Mouse (Mus musculus): ENCODE measurements around the gene Cd151. TPM values are rescaled to one million over a fixed set of nuclear protein-coding genes. Genes with fewer than 3 reads are reported as not detected.

Cd151 gene
- polyA plus RNA-seq, 1 experiment: 57.9 TPM

DNA sequence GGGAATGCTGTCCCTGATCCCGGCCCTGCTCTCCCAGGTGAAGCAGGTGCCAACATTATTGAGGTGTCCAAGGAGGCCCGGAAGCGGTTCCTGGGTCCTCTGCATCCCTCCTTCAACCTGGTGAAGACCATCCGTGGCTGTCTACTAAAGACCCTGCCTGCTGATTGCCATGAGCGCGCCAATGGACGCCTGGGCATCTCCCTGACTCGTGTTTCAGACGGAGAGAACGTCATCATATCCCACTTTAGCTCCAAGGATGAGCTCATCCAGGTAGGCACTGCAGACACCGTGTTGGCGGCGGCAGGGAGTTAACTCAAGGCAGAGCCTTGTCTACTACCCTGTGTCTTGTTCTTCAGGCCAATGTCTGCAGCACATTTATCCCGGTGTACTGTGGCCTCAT lies 10.0 kb upstream of the Cd151 start:
- no peak for TF ChIP-seq CTCF (IDR thresholded peaks at IDR 0.05; ENCODE audit: low read depth, low read length)
- TF ChIP-seq POLR2A (IDR thresholded peaks at IDR 0.05; ENCODE audit: borderline replicate concordance, low read depth, low read length): no peak
- Histone ChIP-seq H3K27ac (ENCODE audit: insufficient read depth, low read depth, low read length) (no peak overlapping the region), H3K4me3 (ENCODE audit: insufficient read depth, low read length) (peak overlapping the region; percentile 85; the same call in 1 of the 2 replicates), H3K4me1 (ENCODE audit: control insufficient read depth, insufficient read depth, low read length) (peaks cover 45% of the 10 kb centered on the region)

DNA sequence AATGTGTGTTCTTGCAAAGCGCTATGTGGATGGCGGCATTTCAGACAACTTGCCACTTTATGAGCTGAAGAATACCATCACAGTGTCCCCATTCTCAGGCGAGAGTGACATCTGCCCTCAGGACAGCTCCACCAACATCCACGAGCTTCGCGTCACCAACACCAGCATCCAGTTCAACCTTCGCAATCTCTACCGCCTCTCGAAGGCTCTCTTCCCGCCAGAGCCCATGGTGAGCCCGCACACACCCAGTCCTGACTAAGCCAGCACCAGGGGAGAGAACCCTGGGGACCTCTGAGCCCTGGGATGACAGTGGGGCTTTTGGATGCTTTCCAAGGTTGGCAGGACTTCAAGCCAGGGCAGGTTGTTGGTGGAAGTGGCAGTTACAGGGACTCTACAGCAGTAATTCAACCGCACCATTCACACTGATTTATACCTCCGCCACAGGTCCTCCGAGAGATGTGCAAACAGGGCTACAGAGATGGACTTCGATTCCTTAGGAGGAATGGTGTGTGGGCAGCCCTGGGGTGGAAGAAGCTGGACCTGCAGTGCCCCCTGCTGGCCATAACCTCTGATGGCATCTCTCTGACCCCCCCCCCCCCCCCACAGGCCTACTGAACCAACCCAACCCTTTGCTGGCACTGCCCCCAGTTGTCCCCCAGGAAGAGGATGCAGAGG lies 9.1 kb upstream of the Cd151 start:
- H3K27ac ChIP-seq (ENCODE audit: insufficient read depth, low read depth, low read length): no peak overlapping the region
- TF ChIP-seq CTCF (IDR thresholded peaks at IDR 0.05; ENCODE audit: low read depth, low read length) (peak; percentile 18; the same call in 1 of the 2 replicates), POLR2A (IDR thresholded peaks at IDR 0.05; ENCODE audit: borderline replicate concordance, low read depth, low read length) (no peak)
- H3K4me1 ChIP-seq (ENCODE audit: control insufficient read depth, insufficient read depth, low read length): peaks cover 50% of the 10 kb centered on the region
- no peak overlapping the region for H3K4me3 ChIP-seq (ENCODE audit: insufficient read depth, low read length)

DNA sequence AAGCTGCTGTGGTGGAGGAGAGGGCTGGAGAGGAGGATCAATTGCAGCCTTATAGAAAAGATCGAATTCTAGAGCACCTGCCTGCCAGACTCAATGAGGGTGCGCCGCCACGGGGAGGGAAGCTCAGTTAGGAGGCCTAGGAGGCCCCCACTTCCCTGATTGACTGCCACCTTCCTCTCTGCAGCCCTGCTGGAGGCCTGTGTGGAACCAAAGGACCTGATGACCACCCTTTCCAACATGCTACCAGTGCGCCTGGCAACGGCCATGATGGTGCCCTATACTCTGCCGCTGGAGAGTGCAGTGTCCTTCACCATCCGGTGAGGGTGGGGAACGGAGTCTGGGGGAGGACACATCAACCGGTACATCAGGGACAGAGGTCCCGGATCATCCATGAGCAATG lies 8.5 kb upstream of the Cd151 start:
- Histone ChIP-seq H3K4me1 (ENCODE audit: control insufficient read depth, insufficient read depth, low read length) (peaks cover 51% of the 10 kb centered on the region), H3K4me3 (ENCODE audit: insufficient read depth, low read length) (no peak overlapping the region), H3K27ac (ENCODE audit: insufficient read depth, low read depth, low read length) (no peak overlapping the region)
- TF ChIP-seq POLR2A (IDR thresholded peaks at IDR 0.05; ENCODE audit: borderline replicate concordance, low read depth, low read length) (no peak), CTCF (IDR thresholded peaks at IDR 0.05; ENCODE audit: low read depth, low read length) (no peak)

DNA sequence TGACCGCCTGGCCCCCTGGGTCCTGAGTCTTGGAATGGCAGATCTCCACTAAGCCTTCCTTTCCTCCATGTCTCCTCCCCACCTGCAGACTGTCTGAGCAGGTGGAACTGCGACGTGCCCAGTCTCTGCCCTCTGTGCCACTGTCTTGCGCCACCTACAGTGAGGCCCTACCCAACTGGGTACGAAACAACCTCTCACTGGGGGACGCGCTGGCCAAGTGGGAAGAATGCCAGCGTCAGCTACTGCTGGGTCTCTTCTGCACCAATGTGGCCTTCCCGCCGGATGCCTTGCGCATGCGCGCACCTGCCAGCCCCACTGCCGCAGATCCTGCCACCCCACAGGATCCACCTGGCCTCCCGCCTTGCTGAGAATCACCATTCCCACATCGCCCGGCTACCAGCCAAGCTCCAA lies 7.9 kb upstream of the Cd151 start:
- Histone ChIP-seq H3K4me1 (ENCODE audit: control insufficient read depth, insufficient read depth, low read length) (peaks cover 57% of the 10 kb centered on the region), H3K4me3 (ENCODE audit: insufficient read depth, low read length) (no peak overlapping the region), H3K27ac (ENCODE audit: insufficient read depth, low read depth, low read length) (no peak overlapping the region)
- TF ChIP-seq POLR2A (IDR thresholded peaks at IDR 0.05; ENCODE audit: borderline replicate concordance, low read depth, low read length): no peak
- no peak for TF ChIP-seq CTCF (IDR thresholded peaks at IDR 0.05; ENCODE audit: low read depth, low read length)

DNA sequence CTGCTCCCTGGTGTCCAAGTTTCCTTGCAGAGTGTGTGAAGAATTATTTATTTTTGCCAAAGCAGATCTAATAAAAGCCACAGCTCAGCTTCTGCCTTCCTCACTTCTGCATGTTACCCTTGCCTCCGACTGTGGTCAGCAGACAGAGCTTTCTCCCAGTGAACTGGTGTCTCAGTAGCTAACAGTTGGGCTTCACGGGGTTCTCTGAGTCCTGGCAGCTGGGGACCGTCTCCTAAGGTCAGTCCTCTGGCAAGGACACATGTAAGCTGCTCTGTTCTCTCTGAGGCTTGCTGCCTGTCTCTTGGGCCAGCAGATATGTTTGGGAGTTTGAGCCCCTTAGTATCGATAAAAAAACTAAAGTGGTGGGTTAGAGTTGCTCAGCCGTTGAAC lies 7.2 kb upstream of the Cd151 start:
- TF ChIP-seq POLR2A (IDR thresholded peaks at IDR 0.05; ENCODE audit: borderline replicate concordance, low read depth, low read length): no peak
- no peak for TF ChIP-seq CTCF (IDR thresholded peaks at IDR 0.05; ENCODE audit: low read depth, low read length)
- peak overlapping the region; percentile 79 for H3K27ac ChIP-seq (ENCODE audit: insufficient read depth, low read depth, low read length)
- H3K4me3 ChIP-seq (ENCODE audit: insufficient read depth, low read length): no peak overlapping the region
- H3K4me1 ChIP-seq (ENCODE audit: control insufficient read depth, insufficient read depth, low read length): peaks cover 60% of the 10 kb centered on the region

DNA sequence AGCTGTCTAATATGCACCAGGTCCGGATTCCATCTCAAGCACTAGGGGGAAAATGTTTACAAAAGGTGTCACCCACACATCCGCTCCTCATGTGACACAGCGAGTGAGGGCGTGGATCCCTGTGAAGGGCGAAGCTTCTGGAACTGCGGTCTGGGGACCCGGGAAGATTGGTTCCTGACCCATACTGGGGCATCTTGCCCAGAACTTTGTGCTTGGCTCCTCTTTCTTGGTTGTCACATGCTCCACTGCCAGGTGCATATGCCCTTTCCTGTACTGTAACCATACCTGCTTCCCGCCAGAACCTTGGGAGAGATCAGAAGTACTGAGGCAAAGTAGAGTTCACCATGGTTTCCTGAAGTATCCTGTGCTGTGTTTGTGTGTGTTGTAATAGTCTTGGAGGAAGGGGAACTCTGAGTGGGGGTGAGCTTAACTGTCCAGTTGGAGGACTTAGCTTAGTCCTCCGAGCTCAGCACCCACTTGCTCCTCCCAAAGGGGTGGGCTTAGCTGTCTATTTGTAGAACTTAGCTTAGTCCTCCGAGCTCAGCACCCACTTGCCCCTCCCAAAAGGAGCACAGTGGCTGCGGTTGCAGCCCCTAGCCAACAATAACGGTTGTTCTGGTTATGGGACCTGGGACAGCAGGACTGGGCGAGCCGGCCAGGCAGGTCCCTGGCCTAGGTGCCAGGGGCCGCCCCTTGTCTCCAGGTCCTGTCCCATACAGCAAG lies 6.6 kb upstream of the Cd151 start, which contains the start of gene Cracr2b:
TSS of gene Cracr2b (plus strand) at position 704 of the 723 bp plus-strand sequence.
- TF ChIP-seq CTCF (IDR thresholded peaks at IDR 0.05; ENCODE audit: low read depth, low read length) (no peak), POLR2A (IDR thresholded peaks at IDR 0.05; ENCODE audit: borderline replicate concordance, low read depth, low read length) (no peak)
- Histone ChIP-seq H3K27ac (ENCODE audit: insufficient read depth, low read depth, low read length) (peak within 1 kb of the TSS; percentile 79), H3K4me3 (ENCODE audit: insufficient read depth, low read length) (peak within 1 kb of the TSS; percentile 56), H3K4me1 (ENCODE audit: control insufficient read depth, insufficient read depth, low read length) (peaks cover 64% of the 10 kb centered on the region)

DNA sequence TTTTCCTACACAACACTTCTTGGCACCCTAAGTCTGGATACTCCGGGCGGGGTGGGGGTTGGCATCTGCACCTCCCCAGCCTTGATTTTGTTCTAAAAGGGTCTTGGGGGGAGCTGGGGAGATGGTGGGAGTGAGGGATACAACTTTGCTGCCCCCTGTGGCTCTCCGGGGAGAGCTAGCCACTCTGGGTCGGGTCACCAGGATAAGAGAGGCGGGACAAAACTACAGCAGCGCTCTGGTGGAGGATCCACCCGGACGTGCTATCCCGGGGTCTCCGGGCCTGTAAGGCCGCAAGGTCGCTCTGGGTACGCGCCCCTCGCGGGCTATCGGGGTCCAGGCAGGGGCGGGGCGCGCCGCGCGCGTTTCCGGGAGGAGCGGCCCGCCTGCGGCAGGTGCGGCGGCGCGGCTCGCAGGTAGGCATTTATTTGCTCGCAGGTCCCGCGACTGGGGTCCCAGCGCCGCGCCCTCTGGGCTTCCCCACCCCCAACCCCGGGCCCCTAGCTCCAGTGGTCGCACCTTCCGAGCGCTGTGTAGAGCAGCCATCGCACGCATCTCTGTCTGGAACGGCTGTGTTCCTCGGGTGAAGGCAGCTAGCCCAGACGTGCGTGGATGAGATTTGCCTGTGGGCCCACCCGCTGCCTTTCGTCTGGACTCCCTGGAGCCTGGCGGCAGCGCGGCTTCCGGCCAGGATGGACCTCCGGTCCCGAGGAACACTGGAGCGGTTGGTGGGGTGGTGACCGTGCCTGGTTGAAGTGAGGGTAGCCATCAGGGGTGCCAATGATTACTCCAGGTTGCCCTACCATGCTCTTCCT lies 5.5 kb upstream of the Cd151 start:
- peaks cover 69% of the 10 kb centered on the region for H3K4me1 ChIP-seq (ENCODE audit: control insufficient read depth, insufficient read depth, low read length)
- H3K4me3 ChIP-seq (ENCODE audit: insufficient read depth, low read length): peak overlapping the region; percentile 56
- no peak overlapping the region for H3K27ac ChIP-seq (ENCODE audit: insufficient read depth, low read depth, low read length)
- TF ChIP-seq POLR2A (IDR thresholded peaks at IDR 0.05; ENCODE audit: borderline replicate concordance, low read depth, low read length) (no peak), CTCF (IDR thresholded peaks at IDR 0.05; ENCODE audit: low read depth, low read length) (peak; percentile 14; the same call in 1 of the 2 replicates)

DNA sequence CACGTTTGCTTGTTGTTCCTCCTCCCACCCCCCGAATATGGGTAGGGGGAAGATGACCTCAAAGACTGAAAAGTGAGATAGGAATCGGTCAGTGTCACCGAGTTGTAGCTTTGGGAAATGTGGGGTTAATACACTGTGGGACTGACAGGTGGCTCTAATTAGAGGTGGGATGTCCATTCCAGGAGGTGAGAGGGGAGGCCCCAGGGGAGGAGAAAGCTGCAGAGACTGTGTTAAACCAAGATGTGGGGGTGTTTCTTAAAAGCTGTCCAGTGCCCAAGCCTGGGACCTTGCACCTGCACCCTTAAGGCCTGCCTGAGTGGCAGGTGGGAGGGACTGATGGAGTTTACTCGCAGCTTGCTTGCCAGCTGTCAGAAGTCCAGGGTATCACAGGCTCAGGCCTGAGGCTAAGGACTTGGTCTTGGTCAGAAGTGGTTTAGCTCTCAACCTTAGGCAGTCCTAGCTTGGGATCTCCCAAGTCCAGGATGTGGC lies 4.8 kb upstream of the Cd151 start:
- no peak overlapping the region for H3K27ac ChIP-seq (ENCODE audit: insufficient read depth, low read depth, low read length)
- H3K4me1 ChIP-seq (ENCODE audit: control insufficient read depth, insufficient read depth, low read length): peaks cover 66% of the 10 kb centered on the region
- TF ChIP-seq POLR2A (IDR thresholded peaks at IDR 0.05; ENCODE audit: borderline replicate concordance, low read depth, low read length) (no peak), CTCF (IDR thresholded peaks at IDR 0.05; ENCODE audit: low read depth, low read length) (no peak)
- H3K4me3 ChIP-seq (ENCODE audit: insufficient read depth, low read length): peak overlapping the region; percentile 34

DNA sequence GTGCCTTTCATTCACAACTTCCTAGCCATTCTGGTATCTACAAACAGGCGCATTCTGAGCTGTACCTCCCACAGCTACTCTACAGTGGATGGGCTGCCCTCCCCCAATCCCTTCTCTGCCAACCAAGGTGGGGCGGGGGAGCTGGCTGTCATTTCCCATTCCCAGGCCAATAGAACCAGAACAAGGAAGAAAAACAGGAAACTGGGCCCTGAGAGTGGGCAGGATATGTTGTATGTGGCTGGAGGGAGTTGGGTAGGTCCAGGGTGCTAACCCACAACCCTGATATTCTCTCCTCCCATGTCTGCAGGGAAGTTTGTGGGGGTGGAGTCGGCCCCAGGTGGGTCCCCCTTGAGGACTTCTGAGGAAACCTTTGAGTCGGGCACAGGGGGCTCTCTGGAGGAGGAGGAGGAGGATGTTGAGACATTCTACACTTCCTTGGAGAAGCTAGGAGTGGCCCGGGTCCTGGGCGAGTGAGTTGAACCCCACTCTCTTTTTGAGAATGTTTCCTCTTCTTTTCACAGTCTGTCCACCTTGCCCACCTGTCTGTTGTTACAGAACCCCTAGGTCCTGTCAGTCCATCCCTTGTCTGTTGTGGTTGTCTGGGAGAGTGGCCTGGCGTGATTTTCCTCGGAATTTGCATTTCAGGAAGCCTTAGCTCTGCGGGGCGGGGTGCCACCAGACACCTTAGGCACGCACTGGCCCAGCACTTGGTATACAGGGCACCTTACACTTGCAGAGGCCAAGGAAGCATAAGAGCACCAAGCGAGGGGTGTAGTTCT lies 3.2 kb upstream of the Cd151 start:
- Histone ChIP-seq H3K4me3 (ENCODE audit: insufficient read depth, low read length) (no peak overlapping the region), H3K4me1 (ENCODE audit: control insufficient read depth, insufficient read depth, low read length) (peaks cover 68% of the 10 kb centered on the region), H3K27ac (ENCODE audit: insufficient read depth, low read depth, low read length) (no peak overlapping the region)
- no peak for TF ChIP-seq POLR2A (IDR thresholded peaks at IDR 0.05; ENCODE audit: borderline replicate concordance, low read depth, low read length)
- TF ChIP-seq CTCF (IDR thresholded peaks at IDR 0.05; ENCODE audit: low read depth, low read length): no peak

Data from bone marrow macrophage, adult 2 months (primary cell).